Mouse (Mus musculus): ENCODE measurements at regions not wholly inside any gene's neighbourhood (a gene's known extent, or its start where the extent isn't known, plus 50 kb on each side); places are given as distances from the start of the nearest gene placed in this dataset.
A peak's percentile ranks its signal among the peaks of the same experiment; 100 is the strongest.

DNA sequence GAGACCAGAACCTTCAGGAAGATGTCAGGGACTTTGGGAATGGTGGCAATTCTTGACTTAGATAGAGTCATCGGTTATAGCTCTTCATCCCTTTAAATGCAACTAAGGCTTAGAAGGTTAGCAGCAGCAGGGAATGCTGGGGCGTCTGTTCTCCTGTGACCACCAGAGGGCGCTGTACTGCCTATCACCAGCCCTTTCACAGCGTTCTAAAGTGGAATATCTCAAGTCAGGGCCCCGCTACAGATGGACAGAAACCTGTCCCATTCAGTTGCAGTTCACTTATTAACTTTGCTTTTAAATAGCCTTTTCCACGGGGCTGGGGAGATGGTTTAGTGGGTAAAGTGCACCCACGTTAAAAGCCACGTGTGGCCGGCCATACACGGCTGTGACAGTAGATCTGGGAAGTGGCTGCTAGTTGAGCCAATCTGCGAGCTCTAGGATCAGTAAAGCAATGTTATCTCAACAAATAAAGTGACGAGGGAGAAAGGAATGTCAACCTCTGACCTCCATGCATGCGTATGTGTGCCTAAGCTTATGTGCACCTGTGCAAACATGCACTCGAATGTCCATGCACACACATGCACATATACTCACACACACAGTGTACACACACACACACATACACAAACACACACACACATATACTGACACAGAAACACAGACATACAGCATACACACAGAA, 104.3 kb downstream of the Fam168b start:
- DNase-seq (ENCODE audit: low spot score in 2 of 2) = peak in 1 of 2 experiments; percentile 69

DNA sequence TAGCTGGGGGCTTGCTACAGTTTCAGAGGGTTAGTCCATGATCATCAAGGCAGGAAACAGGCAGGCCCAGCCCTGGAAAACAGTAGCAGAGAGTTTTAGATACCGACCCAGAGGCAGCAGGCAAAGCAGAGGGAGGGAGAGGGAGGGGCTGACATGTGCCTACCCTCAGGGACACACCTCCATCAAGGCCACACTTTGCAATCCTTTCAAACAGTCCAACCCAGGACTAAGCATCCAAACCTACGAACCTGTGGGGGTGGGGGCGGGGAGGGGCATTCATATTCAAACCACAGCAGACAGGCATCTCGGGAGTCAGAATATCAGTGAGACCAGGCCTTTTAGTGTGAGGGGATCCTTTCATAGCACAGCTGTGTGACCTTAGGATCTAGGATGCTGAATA, 103.2 kb downstream of the Fam168b start:
- DNase-seq (ENCODE audit: low spot score in 2 of 2) = no peak

DNA sequence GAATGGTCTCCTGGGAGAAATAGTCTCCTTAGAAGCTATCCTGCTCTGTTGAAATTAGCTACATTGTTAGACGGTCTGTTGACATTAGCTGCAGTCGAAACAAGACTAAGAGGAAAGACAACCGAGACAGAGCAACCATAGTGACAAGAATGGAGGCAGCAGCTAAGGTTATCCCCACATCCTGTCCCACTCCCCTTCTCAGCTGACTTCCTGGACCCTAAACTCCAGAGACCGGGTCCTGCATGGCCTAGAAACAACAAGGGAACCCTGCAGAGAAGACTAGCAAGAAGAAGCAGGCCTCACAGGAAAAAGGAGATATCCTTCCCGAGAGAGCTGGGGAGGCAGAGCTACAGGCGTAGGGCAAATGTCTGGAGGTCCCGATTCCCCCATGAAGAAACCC, 102.0 kb downstream of the Fam168b start:
- no peak for DNase-seq (ENCODE audit: low spot score in 2 of 2)

DNA sequence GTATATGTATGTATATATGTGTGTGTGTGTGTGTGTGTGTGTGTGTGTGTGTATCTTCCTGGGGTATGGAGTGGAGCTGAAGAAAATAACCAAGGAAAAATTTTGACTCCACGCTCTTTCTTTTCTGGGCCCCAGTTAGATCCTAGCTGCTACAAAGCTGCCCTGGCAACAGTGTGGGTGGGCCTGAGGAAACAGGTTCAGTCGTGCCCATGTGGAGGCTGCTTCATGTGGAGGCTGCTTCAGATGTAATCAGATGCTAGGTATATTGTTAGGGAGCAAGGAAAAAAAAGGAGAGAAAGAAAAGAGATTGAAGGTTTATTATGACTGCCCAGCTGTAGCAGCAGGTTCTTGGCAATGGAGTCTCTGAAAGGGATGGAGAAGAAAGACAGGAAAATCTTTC, 100.6 kb downstream of the Fam168b start:
- no peak for DNase-seq (ENCODE audit: low spot score in 2 of 2)

DNA sequence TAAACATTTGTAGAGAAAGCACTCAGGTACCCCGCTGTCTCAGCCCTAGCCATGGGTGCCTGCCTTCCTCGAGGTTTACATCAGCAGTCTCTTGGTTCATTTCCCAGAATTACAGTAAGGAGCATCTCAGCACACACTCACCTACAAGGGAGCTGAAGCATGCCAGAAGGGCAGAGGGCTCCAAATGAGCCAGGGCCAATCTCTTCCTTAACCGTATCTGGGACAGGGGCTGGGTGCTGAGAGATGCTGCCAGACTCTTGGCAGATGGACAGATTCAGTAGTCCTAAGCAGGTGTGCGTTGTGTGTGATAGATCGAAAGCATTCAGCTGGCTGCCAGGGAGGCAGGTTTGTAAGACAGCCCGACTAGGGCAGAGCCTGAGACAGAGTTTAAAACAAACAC, 97.0 kb downstream of the Fam168b start:
- DNase-seq (ENCODE audit: low spot score in 2 of 2) = no peak

DNA sequence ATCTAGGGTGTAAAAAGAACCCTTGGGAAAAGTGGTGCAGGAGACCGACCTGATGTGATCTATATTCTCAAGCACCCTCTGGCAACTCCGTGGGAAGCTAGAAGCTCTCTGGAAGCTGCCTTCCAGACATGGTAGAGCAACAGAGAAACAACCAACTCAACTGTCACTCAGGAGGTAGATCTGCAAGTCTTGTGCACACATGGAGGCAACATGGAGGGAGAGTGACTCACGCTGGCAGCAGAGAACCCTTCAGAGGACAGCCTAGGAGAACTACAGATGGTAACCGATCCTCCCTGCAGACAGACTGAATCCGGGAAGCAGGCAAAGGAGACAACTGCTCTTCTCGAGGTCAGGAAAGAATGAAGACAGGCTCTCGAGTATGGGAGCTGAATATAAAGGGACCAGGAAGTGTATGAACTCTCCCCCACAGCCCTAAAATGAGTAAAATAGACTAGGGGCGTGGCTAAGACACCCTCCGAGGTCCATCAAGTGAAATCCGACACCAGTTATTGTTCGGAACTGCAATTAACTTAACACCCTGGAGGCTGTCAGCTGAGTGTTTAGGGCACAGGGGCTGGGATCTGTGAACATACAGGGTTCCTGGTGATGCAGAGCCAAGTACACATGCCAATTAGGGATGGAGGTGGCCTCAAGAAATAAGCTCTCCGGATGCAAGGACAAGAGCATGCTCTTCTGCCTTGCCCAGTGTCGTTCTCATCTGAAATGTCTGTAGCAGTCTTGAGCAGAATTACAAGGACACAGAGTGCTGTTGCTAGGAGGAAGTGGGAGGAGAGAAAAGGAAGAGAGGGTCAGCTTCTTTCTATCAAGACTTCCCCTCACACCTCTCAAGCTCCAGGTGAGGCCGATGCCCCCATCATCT, 93.5 kb downstream of the Fam168b start:
- DNase-seq (ENCODE audit: low spot score in 2 of 2) = no peak

DNA sequence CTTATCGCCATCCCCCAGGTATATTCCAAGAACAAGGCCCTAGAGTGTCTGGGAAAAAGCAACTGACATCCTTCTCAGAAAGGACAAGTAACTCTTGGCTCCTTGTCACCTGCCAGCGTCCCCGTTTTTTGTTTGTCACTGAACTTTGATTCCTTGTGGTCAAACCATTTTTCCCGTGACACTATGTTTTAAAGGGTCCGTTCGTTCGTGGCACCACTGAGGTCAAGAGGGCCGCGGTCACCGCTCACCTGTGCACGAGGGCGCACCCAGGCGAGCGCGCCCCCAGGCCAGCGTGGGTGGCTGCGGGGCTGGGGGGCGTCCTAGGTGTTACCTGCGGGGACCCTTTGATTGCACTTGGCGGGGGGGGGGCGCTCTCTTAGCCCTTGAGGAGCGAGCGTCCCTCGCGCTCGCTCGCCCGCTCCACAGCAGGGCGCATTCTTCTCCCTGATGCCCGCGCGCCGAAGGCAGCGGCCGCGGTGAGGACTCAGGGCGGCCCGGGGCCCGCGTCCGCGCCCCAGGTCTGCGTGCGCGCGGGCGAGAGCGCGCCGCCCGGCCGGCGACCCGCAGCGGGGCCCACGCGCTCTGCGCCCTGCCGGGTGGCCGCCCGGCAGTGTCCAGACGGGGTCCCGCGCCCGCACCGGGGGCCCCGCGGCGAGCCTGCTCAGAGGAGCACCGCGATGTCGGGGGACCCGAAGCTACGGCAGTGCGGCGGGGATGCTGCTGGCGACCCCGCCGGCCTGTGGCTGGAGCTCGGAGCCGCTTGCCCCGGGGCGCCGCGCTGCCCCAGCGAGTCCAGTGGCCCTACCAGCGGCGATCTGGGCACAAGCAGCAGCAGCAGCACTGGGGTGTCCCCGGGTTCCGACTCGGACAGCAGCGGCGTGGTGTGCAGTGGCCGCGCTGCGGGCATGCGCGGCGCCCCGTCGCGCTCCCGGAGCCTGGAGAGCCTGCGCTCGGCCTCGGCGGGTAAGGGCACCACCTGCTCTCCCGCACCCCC, 92.5 kb downstream of the Fam168b start:
- DNase-seq (ENCODE audit: low spot score in 2 of 2) = peak in 1 of 2 experiments; percentile 29

DNA sequence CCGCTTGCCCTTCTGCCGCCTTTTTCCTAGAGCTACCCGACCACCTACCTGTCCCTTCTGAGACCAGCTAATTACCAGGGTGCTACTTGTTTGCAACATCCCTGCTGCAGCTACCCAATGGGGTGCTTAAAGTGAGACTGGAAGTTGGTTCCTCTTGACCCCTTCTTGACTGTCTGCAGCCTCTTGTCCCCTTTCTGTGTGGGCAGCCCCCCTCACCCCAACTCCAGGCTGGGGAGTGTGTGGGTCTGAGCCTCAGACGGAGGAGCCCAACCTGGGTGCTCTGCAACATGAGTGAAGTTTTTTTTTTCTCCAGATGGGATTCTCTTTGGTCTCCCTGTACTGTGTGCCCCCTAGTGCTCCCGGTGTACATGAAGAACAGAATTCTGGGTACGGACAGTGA, 91.7 kb downstream of the Fam168b start:
- DNase-seq (ENCODE audit: low spot score in 2 of 2) = no peak

DNA sequence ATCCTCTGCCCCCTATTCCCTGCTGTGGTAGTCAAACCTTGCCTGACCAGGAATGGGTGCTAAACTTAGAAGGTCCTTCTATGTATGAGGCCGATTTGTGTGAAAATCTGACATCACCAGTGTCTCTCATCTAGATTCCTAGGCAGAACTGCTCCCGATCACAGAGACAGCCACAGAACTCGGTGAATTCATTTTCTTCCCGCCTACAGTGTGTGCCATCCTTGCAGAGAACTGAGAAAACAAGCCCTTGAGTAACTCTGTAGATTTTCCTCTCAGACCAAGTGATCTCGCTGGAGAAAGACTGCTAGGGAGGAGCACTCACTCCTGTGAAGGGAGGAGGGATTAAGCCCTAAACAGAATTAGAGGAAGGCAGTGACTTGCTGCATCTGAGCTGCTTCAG, 89.3 kb downstream of the Fam168b start:
- no peak for DNase-seq (ENCODE audit: low spot score in 2 of 2)

DNA sequence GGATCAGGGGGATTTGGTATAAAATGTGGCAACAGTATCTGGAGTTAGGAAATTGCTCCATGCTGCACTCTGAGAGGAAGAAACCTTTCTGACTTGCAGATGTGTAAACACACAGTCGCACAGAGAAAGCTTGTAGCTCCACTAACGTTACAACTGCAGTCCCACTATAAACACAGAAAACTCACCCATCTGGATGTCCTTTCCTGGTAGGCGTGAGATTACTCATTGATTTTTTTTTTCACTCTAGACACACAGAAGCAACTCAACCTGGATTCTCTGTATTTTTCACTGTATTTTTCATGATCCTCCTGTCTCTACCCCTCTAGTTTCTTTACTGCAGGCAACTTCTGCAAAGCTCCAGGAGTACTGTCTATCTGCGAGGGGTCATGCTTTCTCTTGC, 82.3 kb downstream of the Fam168b start:
- no peak for DNase-seq (ENCODE audit: low spot score in 2 of 2)

DNA sequence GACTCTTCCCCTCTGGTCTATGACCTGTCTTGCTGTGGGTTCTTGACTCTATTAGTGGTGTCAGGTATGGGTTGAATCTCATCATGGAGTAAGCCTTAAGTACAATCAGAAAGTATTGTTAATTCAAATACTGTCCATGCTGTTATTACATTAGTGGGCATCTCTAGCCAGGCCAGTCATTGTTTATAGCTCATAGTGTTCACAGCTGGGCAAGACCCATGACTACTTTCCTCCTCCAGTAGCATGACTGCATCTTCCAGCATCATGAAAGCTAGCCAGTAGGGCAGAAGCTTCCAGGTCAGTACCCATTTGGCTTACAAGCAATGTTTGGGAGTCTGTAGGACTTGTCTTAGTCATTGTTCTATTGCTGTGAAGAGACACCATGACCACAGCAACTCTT, 81.4 kb downstream of the Fam168b start:
- no peak for DNase-seq (ENCODE audit: low spot score in 2 of 2)

DNA sequence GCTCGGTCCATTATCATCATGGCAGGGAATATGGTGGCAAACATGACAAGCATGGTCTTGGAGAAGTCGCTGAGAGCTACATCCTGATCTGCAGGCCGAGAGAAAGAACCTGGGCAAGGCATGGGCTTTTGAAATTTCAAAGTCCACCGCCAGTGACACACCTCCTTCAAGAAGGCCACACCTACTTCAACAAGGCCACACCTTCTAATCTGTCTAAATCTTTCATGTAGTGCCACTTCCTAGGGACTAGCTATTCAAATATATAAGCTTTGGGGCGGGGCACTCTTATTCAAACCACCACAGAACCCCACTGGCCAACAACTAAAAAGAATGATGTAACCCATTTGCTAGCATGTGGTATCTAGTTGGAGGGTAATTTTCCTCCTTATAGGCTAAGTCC, 81.0 kb downstream of the Fam168b start:
- no peak for DNase-seq (ENCODE audit: low spot score in 2 of 2)

Data from cerebellum, postnatal 4 days (tissue).